Mouse (Mus musculus) embryonic facial prominence, embryonic 12.5 days (tissue): ENCODE measurements around the gene Adcy5. TPM values are rescaled to one million over a fixed set of nuclear protein-coding genes. Genes with fewer than 3 reads are reported as not detected.
A peak's percentile ranks its signal among the peaks of the same experiment; 100 is the strongest.

Experiments
- ATAC-seq: fragments of 200-750 bp; cut with Nextera tagmentation; 2 replicates; pipeline ENCODE4 v1.8.0; 2017; ENCODE audit not compliant: insufficient number of reproducible peaks, insufficient read depth, low FRiP score, low TSS enrichment
- H3K27ac ChIP-seq: fragments of 300-500 bp; sonication (generic); 2 replicates; pipeline ENCODE4 v1.5.1; 2016; ENCODE audit warnings: mild to moderate bottlenecking
- H3K27me3 ChIP-seq: fragments of 300-500 bp; sonication (generic); 2 replicates; pipeline ENCODE4 v1.6.1; 2016; ENCODE audit warnings: mild to moderate bottlenecking, moderate library complexity
- H3K36me3 ChIP-seq: fragments of 300-500 bp; sonication (generic); 2 replicates; pipeline ENCODE4 v1.6.1; 2016; ENCODE audit warnings: mild to moderate bottlenecking
- H3K4me1 ChIP-seq: fragments of 300-500 bp; sonication (generic); 2 replicates; pipeline ENCODE4 v1.6.1; 2016
- H3K4me2 ChIP-seq: fragments of 300-500 bp; sonication (generic); replicated peaks from 2 replicates; pipeline ENCODE4 v1.6.1; 2016; ENCODE audit warnings: mild to moderate bottlenecking, moderate library complexity
- H3K4me3 ChIP-seq: fragments of 300-500 bp; sonication (generic); 2 replicates; pipeline ENCODE4 v1.5.1; 2016; ENCODE audit warnings: mild to moderate bottlenecking
- H3K9ac ChIP-seq: fragments of 300-500 bp; sonication (generic); 2 replicates; pipeline ENCODE4 v1.6.1; 2016; ENCODE audit warnings: mild to moderate bottlenecking, moderate library complexity
- H3K9me3 ChIP-seq: fragments of 300-500 bp; sonication (generic); 2 replicates; pipeline ENCODE4 v1.6.1; 2016; ENCODE audit warnings: mild to moderate bottlenecking, moderate library complexity
- WGBS: fragments of 180-500 bp; shearing (Covaris S2); methylation state at CpG from one replicate; pipeline ENCODE4 v1.1.7; 2016; 5-methylcytosine and 5-hydroxymethylcytosine counted together
- polyA plus RNA-seq: library from polyadenylated mRNA; unstranded; fragments of >200 nt; fragmentation: Nextera tagmentation; extraction: Ambion mirVana; gene quantifications from 2 replicates; pipeline ENCODE4 v1.2.1, GENCODE M21; 2016

Adcy5 gene
- polyA plus RNA-seq, 1 experiment from 2014 or later = 2.1 TPM

DNA sequence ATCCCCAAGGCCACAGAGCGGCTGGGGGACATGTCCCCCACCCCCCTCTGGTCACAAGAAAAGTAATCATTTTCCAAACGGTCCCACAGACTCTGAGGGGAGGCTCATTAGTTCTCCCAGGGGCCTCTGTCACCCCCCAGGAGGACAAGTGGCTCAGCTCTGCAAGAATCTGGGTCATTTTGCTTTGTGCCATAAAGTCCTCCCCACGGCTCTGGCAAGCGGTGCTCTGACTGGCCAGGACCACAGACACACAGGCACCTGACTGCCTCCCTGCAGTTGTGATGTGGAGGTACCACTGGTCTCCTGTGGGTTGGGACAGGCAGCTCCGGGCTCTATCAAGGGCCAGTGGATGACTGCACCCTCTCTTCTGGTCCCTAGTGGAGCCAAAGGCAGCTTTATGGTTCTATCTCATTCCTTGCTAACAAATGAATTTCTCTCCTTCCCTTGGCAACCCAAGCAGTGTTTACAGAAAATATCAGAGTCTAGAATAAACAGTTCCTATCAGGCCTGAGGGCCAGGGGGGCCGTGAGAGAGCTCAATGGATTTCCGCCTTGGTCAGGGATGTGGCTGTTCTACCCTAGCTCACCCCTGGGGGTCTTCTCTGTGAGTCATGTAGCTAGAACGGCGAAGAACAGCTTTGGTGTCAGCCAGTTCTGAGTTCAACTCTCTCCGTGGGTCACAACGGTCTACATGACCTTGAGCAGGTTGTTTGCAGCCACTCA lies 34.9 kb downstream of the Adcy5 start:
- ATAC-seq = no peak
- Histone ChIP-seq H3K27me3 (no peaks in the 10 kb centered on the region), H3K36me3 (no peaks in the 10 kb centered on the region), H3K9me3 (0 out of 2 replicates have a peak, but pooled peaks cover 4% of the 10 kb centered on the region), H3K4me1 (peaks cover 15% of the 10 kb centered on the region), H3K4me3 (no peak overlapping the region), H3K27ac (no peak overlapping the region), H3K4me2 (no peak overlapping the region), H3K9ac (no peak overlapping the region)
- WGBS = 74% methylated on average over 11 of the region's 11 CpGs

DNA sequence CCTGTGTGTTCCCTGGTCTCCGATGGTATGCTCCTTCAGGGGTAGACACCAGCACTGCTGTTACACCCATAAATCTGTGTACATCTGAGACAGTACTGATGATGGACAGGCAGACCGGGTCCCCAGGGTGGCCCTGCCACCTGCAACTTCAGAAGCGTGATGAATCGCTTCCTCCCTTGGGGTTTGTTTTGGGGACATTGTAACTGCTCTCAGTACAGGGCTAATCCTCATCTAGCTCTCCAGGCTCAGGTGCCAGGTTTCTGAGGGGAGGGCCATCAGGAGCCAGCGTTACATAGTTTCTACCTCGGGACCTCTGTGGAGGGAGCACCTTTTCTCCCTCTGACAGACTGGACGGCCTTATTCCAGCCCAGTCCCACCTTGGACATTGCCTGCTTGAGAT lies 36.1 kb downstream of the Adcy5 start:
- Histone ChIP-seq H3K9me3 (0 out of 2 replicates have a peak, but pooled peaks cover 4% of the 10 kb centered on the region), H3K4me3 (no peak overlapping the region), H3K27me3 (no peaks in the 10 kb centered on the region), H3K4me2 (no peak overlapping the region), H3K27ac (no peak overlapping the region), H3K36me3 (no peaks in the 10 kb centered on the region), H3K9ac (no peak overlapping the region), H3K4me1 (peaks cover 15% of the 10 kb centered on the region)
- no peak for ATAC-seq
- 78% methylated on average over 7 of the region's 7 CpGs for WGBS

DNA sequence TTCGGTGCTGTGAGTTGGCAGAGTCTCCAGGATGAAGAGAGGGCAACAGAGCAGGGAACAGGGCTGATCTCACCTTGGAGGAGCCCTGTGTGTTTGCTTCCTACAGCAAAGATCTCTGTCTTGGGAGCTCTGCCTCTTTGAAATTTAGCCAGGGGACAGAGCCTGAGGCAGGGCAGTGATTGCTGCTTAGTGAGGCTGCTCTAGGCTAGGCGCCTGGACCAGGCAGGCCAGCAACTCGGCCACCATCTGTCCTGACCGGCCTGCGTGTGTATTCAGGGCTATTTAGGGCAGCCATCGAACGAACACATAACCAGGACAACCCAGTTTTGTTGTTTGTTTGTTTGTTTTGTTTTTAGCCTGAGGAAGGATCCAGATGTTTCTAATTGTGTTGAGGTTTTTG lies 36.6 kb downstream of the Adcy5 start:
- no peak overlapping the region; the same call in 1 of the 2 replicates for H3K27ac ChIP-seq
- no peak for ATAC-seq
- H3K4me2 ChIP-seq = no peak overlapping the region
- H3K27me3 ChIP-seq = no peaks in the 10 kb centered on the region
- H3K4me1 ChIP-seq = peaks cover 15% of the 10 kb centered on the region
- no peak overlapping the region for H3K4me3 ChIP-seq
- 0 out of 2 replicates have a peak, but pooled peaks cover under 1% of the 10 kb centered on the region for H3K9me3 ChIP-seq
- WGBS = 51% methylated on average over 7 of the region's 7 CpGs
- no peaks in the 10 kb centered on the region for H3K36me3 ChIP-seq
- H3K9ac ChIP-seq = no peak overlapping the region

DNA sequence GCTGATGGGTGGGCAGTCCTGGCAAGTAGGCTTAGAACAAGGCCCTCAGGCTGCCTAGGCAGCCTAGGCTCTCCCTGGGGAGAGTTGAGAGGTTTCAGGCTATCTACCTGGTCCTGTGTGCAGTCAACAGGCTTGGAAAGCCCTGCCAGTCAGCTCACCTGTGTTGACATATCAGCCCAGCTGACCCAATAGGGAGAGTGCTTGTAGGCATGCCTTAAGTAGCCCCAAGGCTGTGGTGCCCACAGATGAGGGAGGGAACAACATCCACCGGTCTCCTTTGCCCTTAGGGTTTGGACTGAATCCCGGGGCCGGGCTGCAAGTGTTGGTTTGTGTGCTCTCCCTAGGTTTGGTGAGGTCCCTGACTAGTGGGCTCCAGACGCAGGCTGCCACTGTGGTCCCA lies 37.8 kb downstream of the Adcy5 start:
- no peaks in the 10 kb centered on the region for H3K9me3 ChIP-seq
- no peak for ATAC-seq
- H3K9ac ChIP-seq = no peak overlapping the region
- WGBS = 74% methylated on average over 4 of the region's 4 CpGs
- H3K4me1 ChIP-seq = peaks cover 15% of the 10 kb centered on the region
- no peak overlapping the region for H3K4me2 ChIP-seq
- H3K36me3 ChIP-seq = no peaks in the 10 kb centered on the region
- no peaks in the 10 kb centered on the region for H3K27me3 ChIP-seq
- H3K27ac ChIP-seq = no peak overlapping the region
- H3K4me3 ChIP-seq = no peak overlapping the region

DNA sequence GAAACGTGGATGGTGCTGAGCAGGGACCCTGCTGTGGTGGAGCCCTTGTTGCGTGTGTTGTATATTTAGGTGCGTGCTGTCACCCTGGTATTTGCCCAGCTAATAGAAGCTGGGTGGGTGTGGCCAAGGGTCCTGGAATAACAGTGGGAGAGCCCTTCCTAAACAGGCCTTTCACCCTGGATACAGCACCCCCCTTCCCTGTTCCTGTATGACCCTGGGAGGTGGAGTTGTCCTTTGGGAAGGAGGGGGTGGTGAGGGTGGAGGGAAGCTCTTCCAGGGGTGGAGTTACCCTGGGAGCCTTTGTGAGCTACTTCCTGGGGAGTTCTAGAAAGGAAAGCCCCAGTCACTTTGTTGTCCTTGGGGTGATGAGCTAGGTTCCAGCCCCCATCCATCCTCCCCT lies 38.7 kb downstream of the Adcy5 start:
- no peak overlapping the region for H3K4me3 ChIP-seq
- WGBS = 50% methylated on average over 3 of the region's 3 CpGs
- no peak overlapping the region for H3K4me2 ChIP-seq
- no peak overlapping the region for H3K9ac ChIP-seq
- H3K9me3 ChIP-seq = no peaks in the 10 kb centered on the region
- H3K4me1 ChIP-seq = peaks cover 15% of the 10 kb centered on the region
- no peak for ATAC-seq
- no peak overlapping the region for H3K27ac ChIP-seq
- H3K27me3 ChIP-seq = no peaks in the 10 kb centered on the region
- H3K36me3 ChIP-seq = no peaks in the 10 kb centered on the region

DNA sequence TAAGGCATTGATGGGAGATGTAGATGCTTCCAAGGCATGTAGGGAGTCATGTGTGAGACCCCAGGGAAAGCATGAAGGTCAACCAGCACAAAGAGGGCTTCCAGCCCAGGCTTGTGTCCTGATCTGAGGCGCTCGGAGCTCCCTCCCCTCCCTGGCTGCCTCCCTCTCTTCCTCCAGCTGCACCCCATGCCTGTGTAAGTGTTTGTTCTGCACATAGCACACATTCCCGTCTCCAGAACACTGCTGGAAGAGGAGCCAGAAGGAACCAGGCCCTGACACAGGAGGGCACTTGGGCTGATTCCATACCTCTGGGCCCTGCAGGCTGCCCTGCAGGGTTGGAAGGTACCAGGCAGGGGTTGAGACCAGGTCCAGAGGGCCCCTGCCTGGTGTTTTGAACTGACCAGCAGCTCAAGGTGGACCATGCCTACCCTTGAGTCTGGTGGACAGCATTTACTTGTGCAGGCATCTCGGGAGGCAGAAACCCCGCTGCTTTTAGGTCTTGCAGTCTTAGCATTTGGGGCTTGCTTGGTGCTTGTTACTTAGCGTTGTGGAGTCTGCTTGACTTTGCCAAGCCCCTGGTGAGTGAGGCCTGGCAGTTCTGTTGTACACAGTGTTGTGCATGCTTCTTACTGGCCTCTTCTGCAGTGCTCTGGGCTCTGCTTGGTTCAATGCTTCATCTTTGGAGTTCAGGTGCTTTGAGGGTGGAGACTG lies 45.2 kb downstream of the Adcy5 start:
- Histone ChIP-seq H3K36me3 (no peaks in the 10 kb centered on the region), H3K4me2 (no peak overlapping the region), H3K9ac (no peak overlapping the region), H3K27me3 (no peaks in the 10 kb centered on the region), H3K9me3 (no peaks in the 10 kb centered on the region), H3K4me3 (no peak overlapping the region), H3K4me1 (peaks cover 14% of the 10 kb centered on the region), H3K27ac (peak overlapping the region; percentile 18; the same call in 1 of the 2 replicates)
- 63% methylated on average over 6 of the region's 6 CpGs for WGBS
- ATAC-seq = no peak

DNA sequence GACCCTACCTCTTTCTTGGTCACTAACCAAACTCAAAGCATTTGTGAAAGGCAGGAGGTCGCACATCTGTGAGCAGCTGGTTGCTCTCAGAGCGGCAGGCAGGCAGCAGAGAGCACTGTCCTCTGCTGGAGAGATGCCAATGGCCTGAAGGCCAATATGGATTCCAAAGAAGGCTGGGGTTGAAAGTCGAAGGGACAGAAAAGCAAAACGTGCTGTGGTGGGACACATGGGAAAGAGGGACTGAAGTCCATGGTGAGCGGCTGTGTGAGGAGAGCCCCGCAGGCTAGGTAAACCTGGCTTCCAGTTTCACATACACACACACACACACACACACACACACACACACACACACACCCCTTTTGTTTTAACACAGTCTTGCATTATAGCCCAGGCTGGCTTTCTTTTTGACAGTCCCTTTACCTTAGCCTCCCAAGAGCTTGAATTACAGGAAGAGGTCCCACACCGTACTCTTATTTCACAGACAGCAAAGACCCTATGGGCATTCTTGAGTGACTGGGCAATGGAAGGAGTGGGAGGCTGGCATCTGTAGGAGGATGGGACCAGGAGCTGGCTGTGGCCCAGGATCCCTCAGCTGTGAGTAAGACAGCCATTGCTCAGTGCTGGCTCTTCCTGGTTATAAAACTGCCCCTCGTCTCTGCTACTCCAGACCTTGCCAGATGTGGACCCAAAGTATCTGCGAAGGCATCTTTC lies 45.9 kb downstream of the Adcy5 start:
- Histone ChIP-seq H3K4me3 (no peak overlapping the region), H3K4me2 (no peak overlapping the region), H3K9ac (no peak overlapping the region), H3K36me3 (no peaks in the 10 kb centered on the region), H3K27ac (no peak overlapping the region), H3K4me1 (peaks cover 21% of the 10 kb centered on the region), H3K9me3 (no peaks in the 10 kb centered on the region), H3K27me3 (no peaks in the 10 kb centered on the region)
- no peak for ATAC-seq
- WGBS = 62% methylated on average over 9 of the region's 9 CpGs

DNA sequence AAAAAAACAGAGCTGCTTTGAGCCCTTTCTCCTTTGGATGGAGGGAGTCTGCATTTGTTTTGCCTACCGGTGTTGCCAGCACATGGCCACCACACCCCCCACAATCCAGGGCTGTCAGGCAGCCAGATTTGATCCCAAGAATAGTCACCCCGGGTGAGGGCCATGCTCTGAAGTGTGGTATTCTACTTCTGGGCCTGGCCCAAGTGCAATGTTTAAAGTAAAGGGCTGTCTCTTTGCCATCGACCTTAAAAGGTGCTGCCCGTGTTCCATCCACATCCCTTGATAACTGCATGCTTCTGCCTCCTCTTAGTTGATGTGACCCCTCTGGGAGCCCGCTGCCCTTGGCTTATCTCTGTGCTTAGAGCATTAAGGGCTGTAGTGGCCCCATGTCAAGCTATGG lies 46.6 kb downstream of the Adcy5 start:
- Histone ChIP-seq H3K4me2 (no peak overlapping the region), H3K9ac (no peak overlapping the region), H3K4me3 (no peak overlapping the region), H3K27me3 (no peaks in the 10 kb centered on the region), H3K9me3 (no peaks in the 10 kb centered on the region), H3K4me1 (peaks cover 28% of the 10 kb centered on the region), H3K36me3 (no peaks in the 10 kb centered on the region), H3K27ac (no peak overlapping the region)
- WGBS = 77% methylated on average over 5 of the region's 5 CpGs
- ATAC-seq = no peak

DNA sequence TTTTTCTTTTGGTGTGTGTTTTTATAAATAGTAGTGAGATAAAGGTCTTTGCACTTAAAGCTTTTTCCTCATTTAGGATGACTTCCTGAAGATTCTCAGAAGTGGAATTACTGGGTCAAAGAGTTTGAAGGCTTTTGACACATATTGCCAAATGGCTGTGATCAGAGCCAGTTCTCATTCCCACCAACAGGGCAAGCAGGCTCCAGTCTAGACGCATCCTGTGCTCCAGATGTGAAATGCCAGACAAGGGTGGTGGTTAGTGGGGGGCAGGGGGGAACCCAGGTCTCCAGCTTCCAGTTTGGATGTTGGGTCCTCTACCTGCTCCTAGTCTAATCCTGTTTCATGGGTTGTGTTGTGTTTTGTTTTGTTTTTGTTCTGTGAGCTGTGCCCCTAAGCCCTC lies 48.8 kb downstream of the Adcy5 start:
- Histone ChIP-seq H3K27me3 (no peaks in the 10 kb centered on the region), H3K4me3 (no peak overlapping the region), H3K27ac (no peak overlapping the region), H3K4me2 (no peak overlapping the region), H3K9ac (no peak overlapping the region), H3K4me1 (peaks cover 33% of the 10 kb centered on the region), H3K9me3 (no peaks in the 10 kb centered on the region), H3K36me3 (no peaks in the 10 kb centered on the region)
- WGBS = 33% methylated on average over 1 of the region's 1 CpGs
- ATAC-seq = no peak

DNA sequence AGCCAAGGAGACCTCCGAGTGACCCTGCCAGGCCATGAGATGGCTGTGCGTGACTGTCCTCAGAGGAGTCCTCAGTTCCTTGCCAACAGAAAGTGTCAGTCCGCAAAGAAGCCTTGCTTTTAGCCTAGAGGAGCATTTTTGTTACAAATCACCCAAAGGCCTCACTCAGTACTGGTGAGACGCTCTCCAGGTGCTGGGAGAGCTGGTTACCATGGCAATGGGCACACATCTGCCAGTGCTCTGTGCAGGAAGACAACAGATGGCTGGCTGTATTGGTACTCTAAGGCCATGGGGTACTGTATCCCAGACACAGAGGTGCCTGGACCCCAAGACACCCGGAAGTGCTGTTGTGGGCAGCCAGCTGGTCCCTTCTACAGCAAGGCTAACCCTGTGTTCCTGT lies 51.0 kb downstream of the Adcy5 start:
- WGBS = 65% methylated on average over 5 of the region's 5 CpGs
- no peaks in the 10 kb centered on the region for H3K9me3 ChIP-seq
- H3K27me3 ChIP-seq = no peaks in the 10 kb centered on the region
- no peaks in the 10 kb centered on the region for H3K36me3 ChIP-seq
- no peak overlapping the region for H3K4me2 ChIP-seq
- H3K9ac ChIP-seq = no peak overlapping the region
- H3K4me1 ChIP-seq = peaks cover 39% of the 10 kb centered on the region
- H3K4me3 ChIP-seq = no peak overlapping the region
- H3K27ac ChIP-seq = 0 out of 2 replicates have a peak overlapping the region, but pooled peaks have one; percentile 17
- ATAC-seq = peak; percentile 67; the same call in 1 of the 2 replicates

DNA sequence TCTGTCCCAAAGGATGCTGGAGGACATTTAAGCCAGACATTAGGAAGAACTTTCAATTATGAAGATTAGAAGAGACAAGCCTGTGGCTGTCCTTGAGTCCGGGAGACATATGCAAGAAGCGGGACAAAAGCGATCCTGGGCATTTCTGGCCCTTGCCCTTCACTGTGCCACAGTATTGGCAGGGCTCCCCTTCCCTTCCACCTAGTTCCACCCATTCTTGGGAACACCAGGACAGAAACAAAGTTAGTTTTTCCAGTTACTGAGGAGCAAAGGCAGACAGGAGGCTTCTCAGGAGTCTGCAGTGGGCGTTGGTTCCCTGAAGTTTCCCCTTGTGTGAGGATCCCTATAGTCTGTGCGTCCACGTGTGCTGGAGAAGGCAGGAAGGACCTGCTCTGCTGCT lies 51.7 kb downstream of the Adcy5 start:
- no peak overlapping the region for H3K27ac ChIP-seq
- 77% methylated on average over 6 of the region's 6 CpGs for WGBS
- no peak for ATAC-seq

DNA sequence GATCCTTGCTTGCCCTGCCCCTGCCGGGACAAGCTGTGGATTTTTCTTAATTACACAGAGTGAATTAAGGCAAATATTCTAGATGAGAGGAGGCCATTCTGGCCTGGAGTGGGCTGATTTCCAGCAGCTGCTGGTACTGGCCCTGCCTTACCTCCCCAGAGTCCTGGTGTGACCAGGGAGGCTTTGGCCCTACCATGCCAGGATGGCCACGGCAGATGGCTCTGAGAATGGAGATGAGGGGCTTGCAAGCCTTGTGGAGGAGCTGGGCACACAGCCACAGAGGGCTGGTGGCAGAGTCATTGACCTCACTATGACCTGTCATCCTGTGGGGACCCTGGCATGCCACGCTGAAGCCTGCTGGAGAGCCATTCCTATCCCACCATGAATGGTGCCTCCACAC lies 54.1 kb downstream of the Adcy5 start:
- H3K9ac ChIP-seq = no peak overlapping the region
- H3K4me2 ChIP-seq = no peak overlapping the region
- peaks cover 37% of the 10 kb centered on the region for H3K4me1 ChIP-seq
- H3K4me3 ChIP-seq = no peak overlapping the region
- H3K9me3 ChIP-seq = no peaks in the 10 kb centered on the region
- no peaks in the 10 kb centered on the region for H3K36me3 ChIP-seq
- ATAC-seq = no peak
- no peaks in the 10 kb centered on the region for H3K27me3 ChIP-seq
- WGBS = 60% methylated on average over 3 of the region's 3 CpGs
- H3K27ac ChIP-seq = no peak overlapping the region

More for the DNA sequence above, 51.7 kb downstream of the Adcy5 start:
- Histone ChIP-seq H3K27me3 (no peaks in the 10 kb centered on the region), H3K36me3 (no peaks in the 10 kb centered on the region), H3K4me2 (no peak overlapping the region), H3K9me3 (no peaks in the 10 kb centered on the region), H3K4me1 (peaks cover 37% of the 10 kb centered on the region), H3K4me3 (no peak overlapping the region), H3K9ac (no peak overlapping the region)
